Mouse (Mus musculus) limb, embryonic 12.5 days (tissue): Measurements from ENCODE around the gene Gpd1l. TPM values are rescaled to one million over a fixed set of nuclear protein-coding genes. Genes with fewer than 3 reads are reported as not detected.
"Not testable (repeated sequence)": the region's sequence is repeated elsewhere in the genome, so short reads cannot be mapped to it uniquely, and the experiment has no call there.

Experiments
- ATAC-seq: fragments of 200-750 bp; cut with Nextera tagmentation; 2 replicates; pipeline ENCODE4 v1.8.0; 2017; ENCODE audit warnings: low read depth, moderate TSS enrichment; ENCODE audit not compliant: insufficient number of reproducible peaks, insufficient read depth, low FRiP score, low TSS enrichment
- H3K27ac ChIP-seq: fragments of 300-500 bp; sonication (generic); 2 replicates; pipeline ENCODE4 v1.5.1; 2016; ENCODE audit warnings: mild to moderate bottlenecking, moderate library complexity
- H3K27me3 ChIP-seq: fragments of 300-500 bp; sonication (generic); 2 replicates; pipeline ENCODE4 v1.6.1; 2016; ENCODE audit warnings: mild to moderate bottlenecking, moderate library complexity
- H3K36me3 ChIP-seq: fragments of 300-500 bp; sonication (generic); 2 replicates; pipeline ENCODE4 v1.6.1; 2016; ENCODE audit warnings: mild to moderate bottlenecking, moderate library complexity
- H3K4me1 ChIP-seq: fragments of 300-500 bp; sonication (generic); replicated peaks from 2 replicates; pipeline ENCODE4 v1.6.1; 2016
- H3K4me2 ChIP-seq: fragments of 300-500 bp; sonication (generic); 2 replicates; pipeline ENCODE4 v1.6.1; 2016; ENCODE audit warnings: mild to moderate bottlenecking, moderate library complexity
- H3K4me3 ChIP-seq: fragments of 300-500 bp; sonication (generic); replicated peaks from 2 replicates; pipeline ENCODE4 v1.5.1; 2016; ENCODE audit warnings: mild to moderate bottlenecking
- H3K9ac ChIP-seq: fragments of 300-500 bp; sonication (generic); replicated peaks from 2 replicates; pipeline ENCODE4 v1.6.1; 2016; ENCODE audit warnings: mild to moderate bottlenecking, moderate library complexity
- H3K9me3 ChIP-seq: fragments of 300-500 bp; sonication (generic); 2 replicates; pipeline ENCODE4 v1.6.1; 2016; ENCODE audit warnings: mild to moderate bottlenecking, moderate library complexity
- WGBS: fragments of 180-500 bp; shearing (Covaris S2); methylation state at CpG from one replicate; pipeline ENCODE4 v1.1.7; 2016; 5-methylcytosine and 5-hydroxymethylcytosine counted together
- polyA plus RNA-seq: library from polyadenylated mRNA; unstranded; fragments of >200 nt; fragmentation: Nextera tagmentation; extraction: Ambion mirVana; gene quantifications from 2 replicates; pipeline ENCODE4 v1.2.1, GENCODE M21; 2016

Gpd1l gene
- polyA plus RNA-seq, result 8.6 and 10.0 TPM in 2 replicates

DNA sequence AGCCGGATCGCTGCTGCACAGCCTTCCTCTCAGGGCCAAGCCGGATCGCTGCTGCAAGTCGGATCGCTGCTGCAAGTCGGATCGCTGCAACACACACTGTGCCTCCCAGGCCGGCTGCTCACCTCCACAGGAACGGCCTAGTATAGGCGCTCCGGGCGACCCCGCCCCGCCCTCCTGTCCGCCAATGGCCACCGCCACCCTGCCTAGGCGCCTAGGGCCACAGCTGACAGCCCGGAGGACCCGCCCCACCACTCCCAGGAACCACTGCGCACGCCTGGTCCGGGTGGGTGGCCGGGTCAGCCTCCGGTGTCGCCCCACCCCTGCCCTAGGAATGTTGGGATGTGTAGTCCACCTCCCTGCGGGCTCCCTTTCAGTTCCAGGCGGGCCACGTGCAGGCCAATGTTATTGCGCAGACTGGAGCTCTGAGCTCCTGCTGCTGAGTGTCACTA is at the start of gene Gpd1l:
Gene Gpd1l, minus strand, starts transcription at position 265 of the 449 bp plus-strand sequence.
- peaks cover 16% of the 10 kb centered on the region for H3K4me1 ChIP-seq
- no peaks in the 10 kb centered on the region for H3K9me3 ChIP-seq
- H3K36me3 ChIP-seq, result no peaks in the 10 kb centered on the region
- H3K27me3 ChIP-seq, result peaks cover 6% of the 10 kb centered on the region; the same call in 1 of the 2 replicates
- under 1% methylated on average over 30 of the region's 30 CpGs for WGBS
- H3K9ac ChIP-seq, result peak within 1 kb of the TSS; percentile 62
- ATAC-seq, result peak; percentile 97
- H3K27ac ChIP-seq, result peak within 1 kb of the TSS; percentile 59
- peak within 1 kb of the TSS; percentile 71 for H3K4me3 ChIP-seq
- peak within 1 kb of the TSS; percentile 86 for H3K4me2 ChIP-seq

DNA sequence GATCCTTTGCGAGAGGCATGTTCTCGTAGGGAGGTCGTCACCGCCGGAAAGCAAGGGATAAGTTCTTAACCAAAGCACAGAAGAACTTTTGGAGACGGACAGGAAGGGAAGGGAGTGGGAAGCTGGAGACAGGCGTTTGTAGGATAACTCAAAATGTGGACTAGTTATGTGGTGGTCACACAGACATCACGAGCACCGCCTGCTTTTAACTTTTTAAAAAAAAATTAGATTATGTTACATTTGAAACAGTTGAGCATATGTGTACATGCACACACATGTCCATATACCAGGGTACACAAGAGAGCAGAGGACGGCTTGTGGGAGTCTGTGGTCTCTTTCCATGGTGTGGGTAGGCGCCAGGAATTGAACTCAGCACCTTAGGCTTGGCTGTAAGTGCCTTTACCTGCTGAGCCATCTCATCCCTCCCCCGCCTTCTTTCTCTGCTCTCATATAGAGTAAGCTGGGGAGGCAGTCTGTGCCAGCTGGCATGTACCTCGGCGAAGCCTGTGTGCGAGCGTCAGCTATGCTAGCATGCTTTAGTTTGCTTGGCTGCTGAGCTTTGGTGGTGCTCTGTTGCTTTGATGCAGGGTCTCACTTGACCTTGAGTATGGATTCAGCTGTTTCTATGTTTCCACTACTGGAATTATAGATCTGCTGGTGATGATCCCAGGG is 49.0 kb upstream of the Gpd1l start, which contains the start of gene Rps27rt:
Gene Rps27rt, minus strand, starts transcription at position 51 of the 672 bp plus-strand sequence.
- Histone ChIP-seq H3K36me3 (no peaks in the 10 kb centered on the region), H3K4me2 (no peak within 1 kb of the TSS), H3K9me3 (no peaks in the 10 kb centered on the region), H3K4me3 (no peak within 1 kb of the TSS), H3K27me3 (peaks cover 24% of the 10 kb centered on the region), H3K4me1 (peaks cover 23% of the 10 kb centered on the region), H3K27ac (no peak within 1 kb of the TSS), H3K9ac (no peak within 1 kb of the TSS)
- ATAC-seq, result no peak
- 92% methylated on average over 16 of the region's 16 CpGs for WGBS

DNA sequence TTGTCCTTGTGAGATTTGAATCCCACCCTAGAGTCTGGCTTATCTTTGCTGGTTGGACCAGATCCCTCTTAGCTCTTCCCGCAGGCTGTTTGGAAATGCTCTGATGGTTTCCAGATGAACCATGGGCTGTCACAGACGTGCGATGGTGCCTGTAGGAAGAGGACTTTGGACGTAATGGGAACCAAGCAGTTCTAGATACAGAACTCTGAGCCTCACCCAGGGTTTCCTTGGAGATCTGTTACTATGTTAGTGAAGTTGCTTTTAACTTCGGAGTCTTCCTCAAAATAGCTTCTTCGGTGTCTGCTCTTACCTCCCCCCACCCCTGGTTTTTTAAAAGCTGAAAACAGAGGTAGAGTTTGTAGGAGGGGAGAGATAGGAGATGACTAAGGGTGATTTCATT is 46.2 kb upstream of the Gpd1l start:
- Histone ChIP-seq H3K4me2 (0 out of 2 replicates have a peak overlapping the region, but pooled peaks have one; percentile 94), H3K9me3 (no peaks in the 10 kb centered on the region), H3K27ac (no peak overlapping the region), H3K27me3 (peaks cover 37% of the 10 kb centered on the region), H3K36me3 (no peaks in the 10 kb centered on the region), H3K4me1 (peaks cover 27% of the 10 kb centered on the region), H3K9ac (no peak overlapping the region), H3K4me3 (0 out of 2 replicates have a peak overlapping the region, but pooled peaks have one; percentile 88)
- ATAC-seq, result no peak
- WGBS, result 47% methylated on average over 6 of the region's 6 CpGs

DNA sequence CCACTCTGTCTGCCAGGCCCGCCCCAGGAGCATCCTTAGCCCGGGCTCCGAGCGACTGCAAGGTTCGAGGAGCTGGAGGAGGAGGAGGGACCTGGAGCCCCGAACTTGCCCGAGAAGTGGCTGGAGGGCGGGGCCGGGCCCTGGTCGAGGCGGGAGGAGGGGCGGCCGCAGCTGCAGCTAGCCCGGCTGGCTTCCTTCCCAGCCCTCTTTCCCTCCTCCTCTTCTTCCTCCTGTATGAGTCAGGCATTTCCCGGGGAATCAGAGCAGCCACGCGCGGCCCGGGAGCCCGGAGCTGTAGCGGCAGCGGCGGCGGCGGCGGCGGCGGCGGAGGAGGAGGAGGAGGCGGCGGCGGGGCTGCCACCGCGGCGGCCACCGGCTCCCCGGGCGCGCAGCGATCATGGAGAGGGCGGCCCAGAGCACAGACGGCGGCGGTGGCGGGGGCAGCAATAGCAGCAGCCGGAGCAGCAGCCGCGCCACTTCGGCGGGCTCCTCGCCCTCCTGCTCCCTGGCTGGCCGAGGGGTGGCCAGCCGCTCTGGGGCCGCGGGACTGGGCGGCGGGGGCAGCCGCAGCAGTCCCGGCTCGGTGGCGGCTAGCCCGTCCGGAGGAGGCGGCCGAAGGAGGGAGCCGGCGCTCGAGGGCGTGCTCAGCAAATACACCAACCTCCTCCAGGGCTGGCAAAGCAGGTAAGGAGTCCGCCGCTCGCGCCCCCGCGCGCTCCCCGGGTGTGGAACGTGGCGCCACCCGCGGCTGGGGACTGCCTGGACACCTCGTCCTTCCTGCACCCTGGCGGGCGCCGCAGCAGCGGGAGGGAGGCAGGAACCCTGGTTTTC is 44.7 kb upstream of the Gpd1l start, which contains the start of gene Osbpl10:
Gene Osbpl10, plus strand, starts transcription at position 289 of the 831 bp plus-strand sequence.
- Histone ChIP-seq H3K9me3 (no peaks in the 10 kb centered on the region), H3K36me3 (no peaks in the 10 kb centered on the region), H3K9ac (peak within 1 kb of the TSS; percentile 85), H3K4me2 (peak within 1 kb of the TSS; percentile 94), H3K27me3 (peaks cover 37% of the 10 kb centered on the region), H3K27ac (peak within 1 kb of the TSS; percentile 86), H3K4me1 (peaks cover 27% of the 10 kb centered on the region), H3K4me3 (peak within 1 kb of the TSS; percentile 88)
- peak; percentile 80 for ATAC-seq
- under 1% methylated on average over 67 of the region's 86 CpGs for WGBS

DNA sequence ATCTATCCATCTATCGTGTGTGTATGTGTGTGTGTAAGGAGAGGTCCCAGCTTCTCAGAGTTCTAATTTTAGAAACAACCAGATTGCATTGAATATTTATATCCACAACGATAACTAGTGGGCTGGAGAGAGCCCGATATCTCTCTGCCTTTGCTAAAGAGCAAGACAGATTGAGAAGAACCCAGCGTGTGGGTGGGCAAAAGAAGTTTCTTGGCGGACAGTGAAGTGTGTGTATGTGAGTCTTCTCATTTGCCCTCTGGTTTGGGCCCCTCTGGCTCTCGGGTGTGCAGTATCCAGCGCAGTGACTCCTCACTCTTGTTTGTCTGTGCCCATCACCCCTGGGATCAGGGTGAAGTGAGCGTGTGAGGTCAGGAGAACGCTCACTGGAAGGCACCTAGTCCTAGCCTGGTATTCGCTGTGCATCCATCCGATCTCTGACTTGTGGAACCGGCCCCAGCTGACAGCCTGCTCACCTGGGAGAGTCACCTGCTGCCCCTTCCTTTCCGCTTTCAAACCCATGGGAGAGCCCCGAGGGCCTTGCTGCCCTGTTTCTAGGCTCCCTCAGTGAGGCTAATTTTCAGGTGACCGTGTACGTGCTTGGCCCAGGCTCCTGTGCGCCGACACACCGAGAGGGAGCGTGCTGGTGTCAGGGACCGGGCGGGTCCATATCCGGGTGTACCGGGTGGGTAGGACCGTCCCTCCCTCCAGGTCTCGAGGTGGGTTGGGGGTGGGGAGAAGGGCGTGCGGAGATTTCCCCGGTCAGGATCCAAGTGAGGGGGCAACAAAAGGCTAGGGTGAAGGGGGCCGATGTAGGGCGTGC is 43.9 kb upstream of the Gpd1l start:
- H3K4me2 ChIP-seq, result peak overlapping the region; percentile 94
- 11% methylated on average over 31 of the region's 31 CpGs for WGBS
- H3K27me3 ChIP-seq, result peaks cover 37% of the 10 kb centered on the region
- H3K4me1 ChIP-seq, result peaks cover 27% of the 10 kb centered on the region
- H3K27ac ChIP-seq, result peak overlapping the region; percentile 86; the same call in 1 of the 2 replicates
- no peaks in the 10 kb centered on the region for H3K36me3 ChIP-seq
- peak; percentile 4 for ATAC-seq
- H3K9ac ChIP-seq, result peak overlapping the region; percentile 85
- peak overlapping the region; percentile 88 for H3K4me3 ChIP-seq
- H3K9me3 ChIP-seq, result no peaks in the 10 kb centered on the region

DNA sequence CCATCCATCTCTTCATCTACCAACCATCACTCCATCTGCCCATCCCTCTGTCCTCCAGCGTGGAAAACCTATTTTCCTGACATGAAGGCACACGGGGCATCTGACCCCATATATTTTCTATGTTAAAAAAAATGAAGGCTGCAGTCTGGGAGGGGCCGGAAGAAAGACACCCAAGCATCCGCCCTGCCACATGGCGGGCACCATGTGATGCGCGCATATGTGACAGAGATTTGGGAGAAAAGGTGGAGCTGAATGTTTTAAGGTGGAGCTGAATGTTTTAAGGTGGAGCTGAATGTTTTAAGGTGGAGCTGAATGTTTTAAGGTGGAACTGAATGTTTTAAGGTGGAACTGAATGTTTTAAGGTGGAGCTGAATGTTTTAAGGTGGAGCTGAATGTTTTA is 32.5 kb upstream of the Gpd1l start:
- H3K36me3 ChIP-seq, H3K9ac ChIP-seq, ATAC-seq, H3K27me3 ChIP-seq, H3K27ac ChIP-seq, H3K4me2 ChIP-seq, H3K9me3 ChIP-seq, H3K4me3 ChIP-seq, H3K4me1 ChIP-seq: not testable (repeated sequence)
- 83% methylated on average over 7 of the region's 7 CpGs for WGBS

DNA sequence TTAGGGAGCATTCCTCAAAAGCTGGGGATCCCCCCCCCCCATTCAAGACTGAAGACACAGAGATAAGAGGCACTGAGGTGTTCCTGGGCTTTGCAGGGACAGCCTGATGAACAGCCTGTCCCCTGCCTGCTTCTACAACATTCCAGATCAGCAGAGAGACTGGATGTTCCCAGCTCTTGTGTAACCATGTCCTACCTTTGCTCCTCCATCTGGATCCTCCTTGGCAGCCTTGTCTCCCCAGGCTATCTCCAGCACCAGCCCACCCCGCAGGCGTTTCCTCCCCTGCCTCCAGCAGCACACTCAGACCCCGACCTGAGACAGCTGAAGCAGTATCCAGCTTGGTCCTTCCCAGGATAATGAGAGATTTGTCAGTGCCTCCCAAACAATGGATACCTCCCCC is 30.3 kb upstream of the Gpd1l start:
- no peaks in the 10 kb centered on the region for H3K36me3 ChIP-seq
- no peak overlapping the region for H3K9ac ChIP-seq
- H3K4me3 ChIP-seq, result no peak overlapping the region
- 72% methylated on average over 3 of the region's 3 CpGs for WGBS
- H3K27me3 ChIP-seq, result no peaks in the 10 kb centered on the region
- peaks cover 4% of the 10 kb centered on the region; the same call in 1 of the 2 replicates for H3K9me3 ChIP-seq
- H3K4me2 ChIP-seq, result no peak overlapping the region
- no peak overlapping the region for H3K27ac ChIP-seq
- ATAC-seq, result no peak
- no peaks in the 10 kb centered on the region for H3K4me1 ChIP-seq

DNA sequence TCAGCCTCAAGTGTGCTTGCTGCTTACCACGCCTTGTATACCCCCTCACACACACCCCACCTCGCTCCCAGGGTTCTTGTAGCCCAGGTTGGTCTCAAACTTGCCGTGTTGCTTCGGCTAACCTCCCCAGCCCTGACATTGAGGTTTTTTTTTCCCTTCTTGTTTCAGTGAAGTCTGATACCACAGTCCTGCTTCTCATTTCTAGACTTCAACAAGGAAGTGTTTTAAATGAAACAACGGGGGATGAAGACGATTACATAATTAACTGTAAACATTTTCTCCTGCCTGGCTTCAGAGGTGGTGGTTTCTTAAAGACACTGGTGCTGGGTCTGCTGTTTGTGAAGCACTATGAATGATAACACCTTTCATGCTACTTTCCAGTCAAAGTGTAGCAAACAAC is 27.1 kb upstream of the Gpd1l start:
- H3K27me3 ChIP-seq, result no peaks in the 10 kb centered on the region
- no peak overlapping the region for H3K4me3 ChIP-seq
- no peak overlapping the region for H3K27ac ChIP-seq
- H3K4me2 ChIP-seq, result no peak overlapping the region
- ATAC-seq, result no peak
- no peaks in the 10 kb centered on the region for H3K4me1 ChIP-seq
- H3K36me3 ChIP-seq, result no peaks in the 10 kb centered on the region
- 85% methylated on average over 6 of the region's 6 CpGs for WGBS
- no peak overlapping the region for H3K9ac ChIP-seq
- H3K9me3 ChIP-seq, result peaks cover 4% of the 10 kb centered on the region; the same call in 1 of the 2 replicates

DNA sequence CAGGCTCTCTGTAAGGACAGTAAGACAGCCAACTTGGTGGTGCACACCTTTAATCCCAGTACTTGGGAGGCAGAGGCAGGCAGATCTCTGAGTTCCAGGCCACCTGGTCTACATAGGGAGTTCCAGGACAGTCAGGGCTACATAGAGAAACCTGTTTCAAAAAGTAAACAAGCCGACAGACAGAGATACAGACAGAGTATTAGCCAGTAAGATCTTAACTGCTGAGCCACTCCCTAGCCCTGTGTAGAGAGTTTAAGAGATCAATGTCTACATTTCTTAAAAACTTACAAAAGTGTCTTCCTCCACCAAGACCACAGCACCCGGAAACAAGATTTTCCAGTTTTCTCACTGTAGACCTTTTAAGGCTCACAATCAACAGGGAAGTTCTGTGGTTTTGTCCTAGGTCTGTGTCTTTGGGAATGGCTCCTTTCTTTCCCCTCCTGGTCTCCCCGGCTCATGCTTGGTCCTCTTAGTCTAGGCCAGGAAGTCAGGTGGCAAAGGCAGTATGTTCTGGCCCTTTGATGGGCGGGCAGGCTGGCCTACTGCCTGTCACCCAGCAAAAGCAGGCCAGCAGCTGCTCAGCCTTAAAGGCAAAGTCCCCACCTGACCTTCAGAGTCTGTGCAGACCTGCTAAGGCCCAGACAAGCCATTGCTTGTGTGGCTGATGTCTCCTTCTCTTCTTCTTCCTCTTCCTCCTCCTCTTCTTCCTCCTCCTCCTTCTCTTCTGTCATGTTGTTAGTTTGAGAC is 26.4 kb upstream of the Gpd1l start:
- Histone ChIP-seq H3K4me3 (no peak overlapping the region), H3K4me2 (no peak overlapping the region), H3K9me3 (peaks cover 4% of the 10 kb centered on the region; the same call in 1 of the 2 replicates), H3K27ac (no peak overlapping the region), H3K9ac (no peak overlapping the region), H3K36me3 (no peaks in the 10 kb centered on the region), H3K27me3 (no peaks in the 10 kb centered on the region), H3K4me1 (no peaks in the 10 kb centered on the region)
- ATAC-seq, result no peak
- 68% methylated on average over 4 of the region's 4 CpGs for WGBS

DNA sequence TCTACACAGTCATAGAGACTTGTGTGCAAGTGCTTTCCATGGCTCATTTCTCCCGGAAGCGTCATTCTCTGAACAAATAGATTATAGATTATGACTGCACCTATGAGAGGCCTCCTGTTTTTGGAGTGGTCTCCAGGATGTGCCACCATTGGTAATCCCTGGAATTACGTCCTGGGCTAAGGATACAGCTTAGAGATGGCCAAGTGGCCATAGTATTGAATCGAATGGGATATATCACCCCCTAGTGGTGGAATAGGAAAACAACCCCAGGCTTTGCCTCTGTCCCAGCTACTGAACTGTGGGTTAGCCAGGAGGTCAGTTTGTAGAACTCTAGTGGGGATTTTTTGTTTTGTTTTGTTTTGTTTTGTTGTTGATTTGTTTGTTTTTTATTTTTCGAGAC is 23.2 kb upstream of the Gpd1l start:
- Histone ChIP-seq H3K4me2 (no peak overlapping the region), H3K9me3 (peaks cover under 1% of the 10 kb centered on the region; the same call in 1 of the 2 replicates), H3K9ac (no peak overlapping the region), H3K4me1 (no peaks in the 10 kb centered on the region), H3K4me3 (no peak overlapping the region), H3K27me3 (no peaks in the 10 kb centered on the region), H3K27ac (no peak overlapping the region), H3K36me3 (no peaks in the 10 kb centered on the region)
- WGBS, result 40% methylated on average over 5 of the region's 5 CpGs
- ATAC-seq, result peak; percentile 44; the same call in 1 of the 2 replicates
